Mouse (Mus musculus) gastrocnemius, postnatal 10 days (tissue): Measurements from ENCODE around the gene Bud31. TPM values are rescaled to one million over a fixed set of nuclear protein-coding genes. Genes with fewer than 3 reads are reported as not detected.
A peak's percentile ranks its signal among the peaks of the same experiment; 100 is the strongest.
"Not testable (repeated sequence)": the region's sequence is repeated elsewhere in the genome, so short reads cannot be mapped to it uniquely, and the experiment has no call there.

Experiments
- DNase-seq: peaks from one replicate; pipeline ENCODE4 v3.0.0; 2021; ENCODE audit warnings: mixed read lengths
- long read RNA-seq, 2 experiments: library from polyadenylated mRNA; stranded (forward); transcript quantifications; one replicate each; pipeline ENCODE4 v2.0.0; 2021
- total RNA-seq, 2 experiments: library from RNA; stranded (reverse); gene quantifications; 2 replicates each; pipeline ENCODE4 v1.2.3; 2021

Gene Bud31
- 10 to 100 TPM; 66.9 to 70.9 TPM for total RNA-seq
- long read RNA-seq, experiment 1, transcript Bud31-203 (6 exons, 928 nt) = minor isoform, 5 of 28 reads
- long read RNA-seq, experiment 1, transcript Bud31-207 (6 exons, 867 nt) = major isoform, 15 of 28 reads
- long read RNA-seq, experiment 1, partial matches to known transcripts = 2 of 28 reads
- long read RNA-seq, experiment 1, other reads (novel, unspliced or antisense) = 5 of 28 reads
- long read RNA-seq, experiment 2, transcript Bud31-207 (6 exons, 867 nt) = major isoform, 18 of 27 reads
- long read RNA-seq, experiment 2, transcript Bud31-203 (6 exons, 928 nt) = minor isoform, 5 of 27 reads
- long read RNA-seq, experiment 2, partial matches to known transcripts = 3 of 27 reads
- long read RNA-seq, experiment 2, other reads (novel, unspliced or antisense) = 0 of 27 reads

GRCm38 (mm10) chr5:145139571-145140519, at the start of gene Bud31, which contains the start of gene Pdap1:
Gene Bud31, plus strand, starts transcription at chr5:145140362.
Gene Pdap1, minus strand, starts transcription at chr5:145140238.
- peak; percentile 94 for DNase-seq

- no peak for DNase-seq
These were observed 44.0 kb upstream of the Bud31 start for GRCm38 (mm10) chr5:145096195-145096594.

GRCm38 (mm10) chr5:145098340-145098821, 41.8 kb upstream of the Bud31 start:
- DNase-seq = no peak

- no peak for DNase-seq
These were observed 39.2 kb upstream of the Bud31 start for GRCm38 (mm10) chr5:145100960-145101359.

GRCm38 (mm10) chr5:145101451-145101850, 38.7 kb upstream of the Bud31 start:
- not testable (repeated sequence) for DNase-seq

GRCm38 (mm10) chr5:145102706-145103105, 37.5 kb upstream of the Bud31 start:
- no peak for DNase-seq

- DNase-seq = no peak
These were observed 35.8 kb upstream of the Bud31 start for GRCm38 (mm10) chr5:145104328-145104727.

GRCm38 (mm10) chr5:145105694-145106275, 34.4 kb upstream of the Bud31 start:
- DNase-seq = no peak

GRCm38 (mm10) chr5:145110401-145110800, 29.8 kb upstream of the Bud31 start:
- no peak for DNase-seq

GRCm38 (mm10) chr5:145112566-145112965, 27.6 kb upstream of the Bud31 start:
- no peak for DNase-seq

GRCm38 (mm10) chr5:145113416-145113815, 26.7 kb upstream of the Bud31 start:
- no peak for DNase-seq

- peak; percentile 74 for DNase-seq
These were observed 26.0 kb upstream of the Bud31 start, which contains the start of gene Arpc1b for GRCm38 (mm10) chr5:145114071-145114605. Gene Arpc1b, plus strand, starts transcription at chr5:145114215.

GRCm38 (mm10) chr5:145114606-145115473, 25.3 kb upstream of the Bud31 start:
- DNase-seq = peak; percentile 77

GRCm38 (mm10) chr5:145115736-145116135, 24.4 kb upstream of the Bud31 start:
- no peak for DNase-seq

- peak; percentile 38 for DNase-seq
These were observed 23.8 kb upstream of the Bud31 start for GRCm38 (mm10) chr5:145116316-145116715.

GRCm38 (mm10) chr5:145116916-145117315, 23.2 kb upstream of the Bud31 start:
- DNase-seq = peak; percentile 75

GRCm38 (mm10) chr5:145118005-145118404, 22.2 kb upstream of the Bud31 start:
- DNase-seq = no peak

GRCm38 (mm10) chr5:145118461-145118860, 21.7 kb upstream of the Bud31 start:
- DNase-seq = no peak

GRCm38 (mm10) chr5:145119385-145119784, 20.8 kb upstream of the Bud31 start:
- no peak for DNase-seq

- DNase-seq = no peak
These were observed 19.2 kb upstream of the Bud31 start for GRCm38 (mm10) chr5:145120921-145121320.

GRCm38 (mm10) chr5:145123396-145123795, 16.8 kb upstream of the Bud31 start:
- DNase-seq = no peak
